Mouse (Mus musculus) cerebellum, postnatal 10 days (tissue): Measurements from ENCODE around the gene Rcor1.

Source experiments
- DNase-seq, 2 experiments: peaks; one replicate each; pipeline ENCODE4 v3.0.0; 2021; ENCODE audit warnings: mixed read lengths in 2 of 2

Rcor1 gene

GRCm38 (mm10) chr12:111038976-111039612 is at the start of gene Rcor1:
Rcor1 (plus strand) TSS chr12:111039351.
- peak; percentile 98 to 100 for DNase-seq

GRCm38 (mm10) chr12:110989409-110989808 is 49.7 kb upstream of the Rcor1 start:
- DNase-seq: no peak

GRCm38 (mm10) chr12:110990500-110990899 is 48.7 kb upstream of the Rcor1 start:
- DNase-seq: no peak

- DNase-seq: peak; percentile 82 to 83
These were observed 47.6 kb upstream of the Rcor1 start for GRCm38 (mm10) chr12:110991361-110992127.

- peak; percentile 96 to 99 for DNase-seq
These were observed 47.0 kb upstream of the Rcor1 start for GRCm38 (mm10) chr12:110992128-110992553.

- peak; percentile 70 to 74 for DNase-seq
These were observed 46.4 kb upstream of the Rcor1 start for GRCm38 (mm10) chr12:110992771-110993170.

GRCm38 (mm10) chr12:110993226-110993625 is 45.9 kb upstream of the Rcor1 start:
- no peak for DNase-seq

- peak in 1 of 2 experiments; percentile 31 for DNase-seq
These were observed 44.5 kb upstream of the Rcor1 start for GRCm38 (mm10) chr12:110994666-110995065.

GRCm38 (mm10) chr12:110998092-110998491 is 41.1 kb upstream of the Rcor1 start:
- DNase-seq: no peak

GRCm38 (mm10) chr12:110999820-111000219 is 39.3 kb upstream of the Rcor1 start:
- no peak for DNase-seq

- DNase-seq: no peak
These were observed 38.2 kb upstream of the Rcor1 start for GRCm38 (mm10) chr12:111000956-111001355.

- no peak for DNase-seq
These were observed 35.0 kb upstream of the Rcor1 start for GRCm38 (mm10) chr12:111004142-111004541.

- no peak for DNase-seq
These were observed 33.3 kb upstream of the Rcor1 start for GRCm38 (mm10) chr12:111005803-111006202.

GRCm38 (mm10) chr12:111006339-111006738 is 32.8 kb upstream of the Rcor1 start:
- DNase-seq: peak; percentile 33 to 49

GRCm38 (mm10) chr12:111007134-111008103 is 31.7 kb upstream of the Rcor1 start:
- no peak for DNase-seq

- peak; percentile 57 to 58 for DNase-seq
These were observed 30.4 kb upstream of the Rcor1 start for GRCm38 (mm10) chr12:111008500-111009490.

GRCm38 (mm10) chr12:111009615-111010257 is 29.4 kb upstream of the Rcor1 start:
- DNase-seq: no peak

- DNase-seq: no peak
These were observed 22.3 kb upstream of the Rcor1 start for GRCm38 (mm10) chr12:111016807-111017206.

- no peak for DNase-seq
These were observed 21.1 kb upstream of the Rcor1 start for GRCm38 (mm10) chr12:111018068-111018467.

- no peak for DNase-seq
These were observed 20.1 kb upstream of the Rcor1 start for GRCm38 (mm10) chr12:111019086-111019485.

GRCm38 (mm10) chr12:111021138-111021537 is 18.0 kb upstream of the Rcor1 start:
- DNase-seq: no peak
